Comparison of ENCODE assay signal across 35 mouse cellular contexts in the genomic region with DNA sequence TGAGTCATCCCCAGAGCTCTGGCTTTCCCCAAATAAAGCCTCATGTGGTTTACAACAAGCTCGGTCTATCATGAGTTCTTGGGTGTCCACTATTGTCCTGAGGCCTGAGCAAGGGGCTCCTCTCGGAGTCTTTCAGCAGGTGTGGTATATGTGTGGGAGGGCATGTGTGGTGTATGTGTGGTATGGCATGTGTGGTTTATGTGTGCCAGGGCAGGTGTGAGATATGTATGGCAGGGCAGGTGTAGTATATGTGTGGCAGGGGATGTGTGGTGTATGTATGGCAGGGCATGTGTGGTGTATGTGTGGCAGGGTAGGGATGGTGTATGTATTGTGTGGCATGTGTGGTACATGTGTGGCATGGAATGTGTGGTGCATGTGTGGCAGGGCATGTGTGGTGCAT.
"Had no signal": no experiment of that assay in that cellular context is flagged by ENCODE, and none has a peak within 500 bp of the region (broad histone marks: within the 10 kb centered on the region; RNA-seq: fewer than 3 reads in every experiment).

No protein-coding gene starts in this region.

- H3K36me3 ChIP-seq: heart, embryonic 10.5 days; heart, embryonic 12.5 days; heart, embryonic 13.5 days; heart, embryonic 15.5 days; hindbrain, embryonic 10.5 days; hindbrain, embryonic 12.5 days; hindbrain, embryonic 13.5 days; hindbrain, embryonic 15.5 days; intestine, embryonic 15.5 days; kidney, embryonic 15.5 days had no signal

- ATAC-seq: hindbrain, embryonic 16.5 days; hindbrain, postnatal 0 days; inflammation-experienced regulatory T-cells, adult 6 months; intestine, embryonic 15.5 days; intestine, embryonic 16.5 days; intestine, postnatal 0 days had no signal

- H3K9ac ChIP-seq: heart, embryonic 12.5 days; heart, embryonic 13.5 days; heart, embryonic 15.5 days; hindbrain, embryonic 12.5 days; hindbrain, embryonic 13.5 days; hindbrain, embryonic 14.5 days; hindbrain, embryonic 15.5 days; intestine, embryonic 15.5 days; kidney, embryonic 15.5 days had no signal

- H3K9me3 ChIP-seq: heart, embryonic 10.5 days; heart, embryonic 13.5 days; heart, embryonic 15.5 days; hindbrain, embryonic 10.5 days; hindbrain, embryonic 12.5 days; hindbrain, embryonic 13.5 days; hindbrain, embryonic 15.5 days; intestine, embryonic 15.5 days; kidney, embryonic 15.5 days had no signal

- H3K4me3 ChIP-seq: heart, embryonic 10.5 days; heart, embryonic 12.5 days; heart, embryonic 13.5 days; heart, embryonic 15.5 days; hindbrain, embryonic 10.5 days; hindbrain, embryonic 12.5 days; hindbrain, embryonic 13.5 days; hindbrain, embryonic 15.5 days; intestine, embryonic 15.5 days; kidney, embryonic 15.5 days; layer of hippocampus, adult 2 months had no signal

- H3K4me1 ChIP-seq: heart, embryonic 12.5 days; heart, embryonic 13.5 days; heart, embryonic 15.5 days; hindbrain, embryonic 10.5 days; hindbrain, embryonic 12.5 days; hindbrain, embryonic 13.5 days; hindbrain, embryonic 15.5 days; intestine, embryonic 15.5 days; kidney, embryonic 15.5 days had no signal

- H3K27me3 ChIP-seq: heart, embryonic 12.5 days; heart, embryonic 13.5 days; heart, embryonic 15.5 days; hindbrain, embryonic 13.5 days; hindbrain, embryonic 15.5 days; intestine, embryonic 15.5 days; kidney, embryonic 15.5 days had no signal

- DNase-seq: heart, postnatal 10 days; heart, postnatal 14 days; heart, postnatal 36 days; heart, postnatal 4 days; kidney, adult 11 months; kidney, adult 18-20 months; kidney, adult 2 months; kidney, adult 8-10 months; kidney, adult 9 months; kidney, postnatal 10 days; kidney, postnatal 14 days; kidney, postnatal 25 days; kidney, postnatal 36 days; kidney, postnatal 4 days; layer of hippocampus, adult 9-11 months; layer of hippocampus, postnatal 36 days had no signal

- H3K27ac ChIP-seq: heart, embryonic 10.5 days; heart, embryonic 13.5 days; heart, embryonic 15.5 days; hindbrain, embryonic 10.5 days; hindbrain, embryonic 12.5 days; hindbrain, embryonic 13.5 days; hindbrain, embryonic 14.5 days; hindbrain, embryonic 15.5 days; hindbrain, postnatal 0 days; intestine, embryonic 15.5 days; kidney, embryonic 15.5 days; kidney, postnatal 0 days; layer of hippocampus, adult 2 months had no signal

- H3K4me2 ChIP-seq: heart, embryonic 11.5 days; heart, embryonic 12.5 days; heart, embryonic 13.5 days; heart, embryonic 15.5 days; hindbrain, embryonic 12.5 days; hindbrain, embryonic 13.5 days; hindbrain, embryonic 14.5 days; hindbrain, embryonic 15.5 days; intestine, embryonic 15.5 days; kidney, embryonic 15.5 days had no signal
